Comparison of ENCODE assay signal across 17 mouse cellular contexts in the genomic region with DNA sequence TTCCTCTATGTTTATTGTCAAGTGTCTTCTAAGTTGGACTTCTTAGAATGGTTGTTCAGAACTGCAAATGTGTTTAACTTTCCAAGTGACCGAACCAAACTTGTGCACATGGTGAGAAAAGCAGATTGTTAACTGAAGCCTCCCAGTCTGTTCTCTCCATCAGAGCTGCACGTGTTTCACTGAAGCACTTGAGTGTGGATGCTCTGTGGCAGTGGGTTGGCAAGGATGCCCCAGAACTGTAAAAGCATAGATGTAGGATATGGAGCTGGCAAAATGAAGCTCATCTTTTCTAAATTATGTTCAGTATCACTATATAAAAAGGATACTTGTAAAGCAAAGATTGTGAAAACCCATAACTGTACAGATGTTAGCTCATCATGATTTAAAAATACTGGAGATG.
"Had no signal": no experiment of that assay in that cellular context is flagged by ENCODE, and none has a peak within 500 bp of the region (broad histone marks: within the 10 kb centered on the region; RNA-seq: fewer than 3 reads in every experiment).

No protein-coding gene starts in this region.

- ATAC-seq: hindbrain, postnatal 0 days; intestine, embryonic 16.5 days; liver, embryonic 12.5 days had no signal

- DNase-seq: gastrocnemius, postnatal 14 days; gastrocnemius, postnatal 36 days; heart, adult 11 months; heart, adult 2 months; heart, postnatal 14 days; heart, postnatal 36 days; kidney, adult 11 months; kidney, adult 2 months; kidney, adult 9 months; kidney, postnatal 14 days; kidney, postnatal 36 days; layer of hippocampus, adult 9-11 months; layer of hippocampus, postnatal 36 days; left cerebral cortex, postnatal 4 days had no signal
